Mouse (Mus musculus) liver, embryonic 13.5 days (tissue): ENCODE results near the gene Snd1. TPM values are rescaled to one million over a fixed set of nuclear protein-coding genes. Genes with fewer than 3 reads are reported as not detected.

Experiments used
- ATAC-seq: fragments of 200-750 bp; cut with Nextera tagmentation; 2 replicates; pipeline ENCODE4 v1.8.0; 2017; ENCODE audit warnings: low read depth, mild to moderate bottlenecking, moderate number of reproducible peaks, moderate library complexity
- DNase-seq: peaks from one replicate; pipeline ENCODE4 v3.0.0; 2022
- H3K27ac ChIP-seq: fragments of 300-500 bp; sonication (generic); 2 replicates; pipeline ENCODE4 v1.5.1; 2015; ENCODE audit warnings: moderate library complexity, mild to moderate bottlenecking, inconsistent platforms
- H3K27me3 ChIP-seq: fragments of 300-500 bp; sonication (generic); 2 replicates; pipeline ENCODE4 v1.6.1; 2015; ENCODE audit warnings: mild to moderate bottlenecking, inconsistent platforms
- H3K36me3 ChIP-seq: fragments of 300-500 bp; sonication (generic); 2 replicates; pipeline ENCODE4 v1.6.1; 2015; ENCODE audit warnings: mild to moderate bottlenecking, inconsistent platforms
- H3K4me1 ChIP-seq: fragments of 300-500 bp; sonication (generic); replicated peaks from 2 replicates; pipeline ENCODE4 v1.6.1; 2015; ENCODE audit warnings: inconsistent platforms
- H3K4me2 ChIP-seq: fragments of 300-500 bp; sonication (generic); 2 replicates; pipeline ENCODE4 v1.6.1; 2015; ENCODE audit warnings: inconsistent platforms, mild to moderate bottlenecking, moderate library complexity
- H3K4me3 ChIP-seq: fragments of 300-500 bp; sonication (generic); replicated peaks from 2 replicates; pipeline ENCODE4 v1.5.1; 2015; ENCODE audit warnings: mild to moderate bottlenecking, inconsistent platforms
- H3K9ac ChIP-seq: fragments of 300-500 bp; sonication (generic); 2 replicates; pipeline ENCODE4 v1.6.1; 2015; ENCODE audit warnings: mild to moderate bottlenecking, inconsistent platforms
- H3K9me3 ChIP-seq: fragments of 300-500 bp; sonication (generic); replicated peaks from 2 replicates; pipeline ENCODE4 v1.6.1; 2016; ENCODE audit warnings: inconsistent platforms
- WGBS: fragments of 180-500 bp; shearing (Covaris S2); methylation state at CpG from one replicate; pipeline ENCODE4 v1.1.7; 2015; ENCODE audit not compliant: insufficient replicate concordance; 5-methylcytosine and 5-hydroxymethylcytosine counted together
- polyA plus RNA-seq: library from polyadenylated mRNA; unstranded; fragments of >200 nt; fragmentation: Nextera tagmentation; extraction: Ambion mirVana; gene quantifications from 2 replicates; pipeline ENCODE4 v1.2.1, GENCODE M21; 2015

The Snd1 gene
- polyA plus RNA-seq, 1 experiment from 2014 or later: 55.2 TPM

DNA sequence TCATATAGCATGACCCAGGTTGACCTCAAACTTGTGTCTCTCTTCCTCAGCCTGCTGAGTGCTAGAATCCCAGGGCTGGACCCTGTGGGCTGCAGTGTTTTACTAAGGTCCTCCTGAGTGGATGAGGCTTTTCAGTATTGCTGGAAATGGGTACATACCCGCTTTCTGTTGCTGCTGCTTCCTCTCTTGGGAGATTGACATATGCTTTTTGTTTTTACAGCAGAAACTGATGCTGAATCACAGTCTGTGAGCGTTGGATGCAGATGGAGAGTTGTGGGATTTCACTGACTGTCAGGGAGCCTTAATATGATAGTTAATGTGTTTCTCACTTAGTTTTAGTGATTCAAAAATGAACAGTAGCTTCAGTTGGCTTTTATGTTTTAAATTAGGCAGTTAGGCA, 11.5 kb downstream of the Snd1 start:
- Histone ChIP-seq H3K4me1 (peaks cover 74% of the 10 kb centered on the region), H3K36me3 (peaks cover 47% of the 10 kb centered on the region)

DNA sequence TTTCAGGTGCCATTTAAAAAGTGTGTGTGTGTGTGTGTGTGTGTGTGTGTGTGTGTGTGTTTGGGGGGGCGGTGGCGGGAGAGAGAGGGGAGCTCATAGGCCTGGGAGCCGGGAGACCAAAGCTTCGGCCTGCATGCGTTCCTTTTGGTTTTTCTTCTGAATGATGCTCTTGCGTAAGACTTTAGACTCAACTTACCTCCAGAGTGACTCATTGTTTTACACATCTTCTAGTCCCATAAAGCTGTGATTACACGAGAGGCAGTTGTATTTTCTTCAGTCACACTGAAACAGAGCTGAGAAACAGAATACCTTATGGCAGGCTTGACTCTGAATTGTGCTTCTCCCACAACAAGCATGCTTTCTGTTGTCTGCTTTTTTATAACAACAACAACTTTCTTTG, 12.0 kb downstream of the Snd1 start:
- Histone ChIP-seq H3K9me3 (no peaks in the 10 kb centered on the region), H3K27ac (no peak overlapping the region), H3K9ac (no peak overlapping the region), H3K4me1 (peaks cover 69% of the 10 kb centered on the region), H3K36me3 (peaks cover 45% of the 10 kb centered on the region), H3K27me3 (no peaks in the 10 kb centered on the region), H3K4me3 (no peak overlapping the region), H3K4me2 (no peak overlapping the region)
- DNase-seq (no peak), ATAC-seq (no peak)
- 86% methylated on average over 7 of the region's 7 CpGs for WGBS

More for the DNA sequence above, 11.5 kb downstream of the Snd1 start:
- no peaks in the 10 kb centered on the region for H3K27me3 ChIP-seq
- DNase-seq: no peak
- no peaks in the 10 kb centered on the region for H3K9me3 ChIP-seq
- no peak overlapping the region for H3K4me3 ChIP-seq
- no peak overlapping the region for H3K27ac ChIP-seq
- no peak overlapping the region; the same call in 1 of the 2 replicates for H3K4me2 ChIP-seq
- no peak overlapping the region for H3K9ac ChIP-seq
- ATAC-seq: no peak
- 56% methylated on average over 2 of the region's 2 CpGs for WGBS

GRCm38 (mm10) chr6:28488204-28488851, 13.4 kb downstream of the Snd1 start:
- WGBS: 95% methylated on average over 1 of the region's 1 CpGs
- ATAC-seq: no peak
- H3K4me2 ChIP-seq: no peak overlapping the region

DNA sequence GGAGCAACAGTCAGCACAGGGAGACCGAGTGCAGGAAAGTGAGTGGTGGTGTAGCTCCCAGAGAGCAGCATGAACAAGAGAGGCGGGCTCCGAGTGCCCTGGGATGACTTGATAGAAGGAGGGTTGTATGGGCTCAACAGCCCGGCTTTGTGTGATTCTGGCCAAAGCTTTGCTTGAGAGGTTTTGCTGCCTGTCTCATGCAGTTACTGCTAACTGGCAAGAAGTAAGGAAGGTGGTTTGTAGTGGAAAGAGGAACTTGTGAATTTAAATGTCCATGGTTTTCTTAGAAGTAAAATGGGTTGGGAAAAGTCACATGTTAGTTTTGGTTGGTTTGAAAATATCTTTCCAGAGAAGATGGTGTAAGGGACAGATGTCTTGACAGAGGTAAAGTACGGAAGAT, 15.7 kb downstream of the Snd1 start:
- Histone ChIP-seq H3K4me2 (no peak overlapping the region), H3K4me3 (no peak overlapping the region), H3K9ac (no peak overlapping the region), H3K36me3 (peaks cover 42% of the 10 kb centered on the region), H3K27me3 (no peaks in the 10 kb centered on the region), H3K4me1 (peaks cover 33% of the 10 kb centered on the region), H3K9me3 (no peaks in the 10 kb centered on the region), H3K27ac (no peak overlapping the region)
- 56% methylated on average over 5 of the region's 5 CpGs for WGBS
- DNase-seq (no peak), ATAC-seq (no peak)

More at GRCm38 (mm10) chr6:28488204-28488851, 13.4 kb downstream of the Snd1 start:
- Histone ChIP-seq H3K9me3 (no peaks in the 10 kb centered on the region), H3K9ac (no peak overlapping the region), H3K27ac (no peak overlapping the region), H3K36me3 (peaks cover 56% of the 10 kb centered on the region), H3K4me3 (no peak overlapping the region), H3K4me1 (peaks cover 55% of the 10 kb centered on the region), H3K27me3 (no peaks in the 10 kb centered on the region)
- DNase-seq: no peak

GRCm38 (mm10) chr6:28491198-28491597, 16.3 kb downstream of the Snd1 start:
- no peak for DNase-seq
- H3K4me3 ChIP-seq: no peak overlapping the region
- no peak overlapping the region for H3K9ac ChIP-seq
- no peak for ATAC-seq
- H3K27me3 ChIP-seq: no peaks in the 10 kb centered on the region
- no peak overlapping the region for H3K4me2 ChIP-seq
- H3K4me1 ChIP-seq: peaks cover 27% of the 10 kb centered on the region
- H3K9me3 ChIP-seq: no peaks in the 10 kb centered on the region
- H3K27ac ChIP-seq: no peak overlapping the region
- H3K36me3 ChIP-seq: peaks cover 39% of the 10 kb centered on the region

DNA sequence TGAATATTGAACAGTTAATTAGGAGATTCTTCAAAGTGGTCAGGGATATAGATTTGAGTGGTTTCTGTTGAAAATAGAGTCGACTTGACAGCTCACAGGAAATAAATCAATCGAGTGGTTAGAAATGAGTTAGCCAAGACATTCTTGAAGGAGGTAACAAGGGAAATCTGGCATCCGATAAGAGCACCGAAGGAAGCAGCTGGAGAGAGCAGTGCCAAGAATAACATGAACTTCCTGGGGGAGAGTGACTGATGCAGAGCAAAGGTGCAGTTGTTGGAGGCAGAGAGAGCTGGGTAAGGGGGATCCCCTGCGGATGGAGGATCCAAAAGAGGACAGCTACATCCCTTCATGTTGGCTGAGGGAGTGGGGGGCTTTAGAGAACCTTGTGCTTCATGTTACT, 22.9 kb downstream of the Snd1 start:
- 18% methylated on average over 5 of the region's 5 CpGs for WGBS
- no peak for DNase-seq
- Histone ChIP-seq H3K4me2 (no peak overlapping the region), H3K36me3 (peaks cover 9% of the 10 kb centered on the region), H3K9ac (no peak overlapping the region), H3K4me1 (peaks cover 13% of the 10 kb centered on the region), H3K4me3 (no peak overlapping the region), H3K27ac (no peak overlapping the region), H3K27me3 (no peaks in the 10 kb centered on the region), H3K9me3 (no peaks in the 10 kb centered on the region)
- ATAC-seq: no peak

DNA sequence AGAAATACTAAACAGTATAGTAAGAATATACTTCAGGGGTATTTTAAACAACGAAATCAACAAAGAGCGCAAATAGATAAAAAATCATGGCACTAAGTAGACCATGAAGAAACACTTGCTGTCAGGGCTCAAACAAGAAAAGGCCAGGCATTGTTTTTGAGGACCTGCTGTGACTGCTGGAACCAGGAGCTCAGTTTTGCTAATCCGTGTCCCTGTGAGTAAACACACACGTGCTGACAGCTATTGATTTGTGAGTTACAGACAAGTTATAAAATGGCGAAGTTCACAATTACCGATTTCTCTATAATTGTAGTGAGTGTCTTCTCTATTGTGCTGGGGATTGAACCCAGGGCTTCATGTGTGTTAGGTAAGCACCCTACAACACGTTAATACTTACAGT, 27.6 kb downstream of the Snd1 start:
- no peaks in the 10 kb centered on the region for H3K9me3 ChIP-seq
- H3K4me1 ChIP-seq: peaks cover 16% of the 10 kb centered on the region
- no peak for ATAC-seq
- no peak overlapping the region for H3K4me2 ChIP-seq
- H3K36me3 ChIP-seq: peaks cover 8% of the 10 kb centered on the region; the same call in 1 of the 2 replicates
- no peak overlapping the region for H3K27ac ChIP-seq
- no peak overlapping the region for H3K9ac ChIP-seq
- no peak overlapping the region for H3K4me3 ChIP-seq
- no peaks in the 10 kb centered on the region for H3K27me3 ChIP-seq
- no peak for DNase-seq
- 79% methylated on average over 7 of the region's 7 CpGs for WGBS

DNA sequence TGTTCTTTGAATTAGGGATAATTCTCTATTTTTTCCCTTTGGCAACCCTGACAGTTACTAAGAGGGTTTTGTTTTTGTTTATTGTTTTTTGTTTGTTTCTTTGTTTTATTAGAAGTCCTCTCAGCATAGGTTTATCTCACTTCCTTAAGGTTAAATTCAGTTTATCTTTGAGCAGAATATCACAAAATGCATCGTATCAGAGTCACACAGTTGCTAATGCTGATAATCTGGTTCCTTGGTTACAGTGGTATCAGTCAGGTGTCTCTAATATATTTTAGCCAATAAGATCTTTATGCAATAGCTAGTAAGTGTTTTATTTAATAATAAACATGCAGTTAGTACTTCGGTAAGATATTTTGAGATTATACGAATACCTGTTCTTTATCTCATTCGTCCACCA, 28.2 kb downstream of the Snd1 start:
- ATAC-seq: no peak
- Histone ChIP-seq H3K9me3 (no peaks in the 10 kb centered on the region), H3K36me3 (peaks cover 8% of the 10 kb centered on the region; the same call in 1 of the 2 replicates), H3K9ac (no peak overlapping the region), H3K4me1 (peaks cover 14% of the 10 kb centered on the region; the same call in 1 of the 2 replicates), H3K27ac (no peak overlapping the region), H3K4me2 (no peak overlapping the region), H3K4me3 (no peak overlapping the region), H3K27me3 (no peaks in the 10 kb centered on the region)
- WGBS: 78% methylated on average over 4 of the region's 4 CpGs
- DNase-seq: no peak

- 71% methylated on average over 7 of the region's 7 CpGs for WGBS
- Histone ChIP-seq H3K4me1 (peaks cover 21% of the 10 kb centered on the region; the same call in 1 of the 2 replicates), H3K27ac (peak overlapping the region; percentile 43; the same call in 1 of the 2 replicates), H3K36me3 (peaks cover 4% of the 10 kb centered on the region; the same call in 1 of the 2 replicates), H3K4me2 (0 out of 2 replicates have a peak overlapping the region, but pooled peaks have one; percentile 14), H3K9me3 (no peaks in the 10 kb centered on the region), H3K27me3 (no peaks in the 10 kb centered on the region), H3K9ac (no peak overlapping the region), H3K4me3 (no peak overlapping the region)
- no peak for DNase-seq
- ATAC-seq: peak; percentile 83
These were observed 29.7 kb downstream of the Snd1 start for GRCm38 (mm10) chr6:28504611-28505010.

DNA sequence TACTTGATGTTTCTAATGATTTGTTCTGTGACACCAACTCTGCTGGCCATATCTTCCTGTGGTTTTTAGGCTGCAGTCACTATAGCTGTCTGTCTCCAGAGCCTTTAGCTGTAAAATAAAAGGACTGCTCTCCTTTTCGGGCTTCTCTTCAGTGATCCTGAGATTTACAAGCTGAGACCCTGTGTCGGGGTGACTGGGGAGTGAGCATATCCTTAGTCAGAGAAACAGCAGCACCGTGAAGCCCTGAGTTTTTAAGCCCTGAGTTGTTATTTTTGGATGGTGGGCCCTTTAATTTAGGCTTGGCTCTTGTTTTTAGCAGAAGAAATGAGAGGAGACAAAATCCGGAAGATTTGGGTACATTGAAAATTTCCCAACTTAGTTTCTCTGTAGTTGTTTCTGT, 32.8 kb downstream of the Snd1 start:
- Histone ChIP-seq H3K4me1 (peaks cover 21% of the 10 kb centered on the region; the same call in 1 of the 2 replicates), H3K27me3 (no peaks in the 10 kb centered on the region), H3K9ac (no peak overlapping the region), H3K4me2 (no peak overlapping the region), H3K36me3 (peaks cover 12% of the 10 kb centered on the region), H3K9me3 (no peaks in the 10 kb centered on the region), H3K4me3 (no peak overlapping the region), H3K27ac (no peak overlapping the region)
- WGBS: 76% methylated on average over 4 of the region's 4 CpGs
- ATAC-seq: no peak
- no peak for DNase-seq

GRCm38 (mm10) chr6:28514195-28514594, 39.3 kb downstream of the Snd1 start:
- H3K9me3 ChIP-seq: no peaks in the 10 kb centered on the region
- H3K4me2 ChIP-seq: no peak overlapping the region
- H3K4me1 ChIP-seq: peaks cover 8% of the 10 kb centered on the region; the same call in 1 of the 2 replicates
- WGBS: 83% methylated on average over 3 of the region's 3 CpGs
- H3K27ac ChIP-seq: no peak overlapping the region
- H3K4me3 ChIP-seq: no peak overlapping the region
- ATAC-seq (no peak), DNase-seq (no peak)
- H3K36me3 ChIP-seq: peaks cover 43% of the 10 kb centered on the region
- H3K27me3 ChIP-seq: no peaks in the 10 kb centered on the region
- no peak overlapping the region for H3K9ac ChIP-seq

GRCm38 (mm10) chr6:28514830-28515350, 40.0 kb downstream of the Snd1 start:
- Histone ChIP-seq H3K9ac (no peak overlapping the region), H3K27ac (no peak overlapping the region), H3K27me3 (no peaks in the 10 kb centered on the region), H3K4me1 (peaks cover 5% of the 10 kb centered on the region; the same call in 1 of the 2 replicates), H3K4me3 (no peak overlapping the region), H3K9me3 (no peaks in the 10 kb centered on the region), H3K36me3 (peaks cover 49% of the 10 kb centered on the region), H3K4me2 (no peak overlapping the region)
- WGBS: 86% methylated on average over 4 of the region's 4 CpGs
- ATAC-seq (no peak), DNase-seq (no peak)
